Mouse (Mus musculus) 416B (cell line): Measurements from ENCODE around the gene Nova2.

Source experiments
- DNase-seq: peaks from one replicate; pipeline ENCODE4 v3.0.0; 2011; ENCODE audit warnings: low read depth

The Nova2 gene

GRCm38 (mm10) chr7:18924321-18924720 is 1.4 kb upstream of the Nova2 start:
- DNase-seq, result no peak

GRCm38 (mm10) chr7:18926041-18926790 is 528 bp downstream of the Nova2 start:
- DNase-seq, result no peak

- no peak for DNase-seq
These were observed 1.2 kb downstream of the Nova2 start for GRCm38 (mm10) chr7:18926911-18927310.

- DNase-seq, result no peak
These were observed 2.1 kb downstream of the Nova2 start for GRCm38 (mm10) chr7:18927759-18928158.

GRCm38 (mm10) chr7:18942376-18942775 is 16.7 kb downstream of the Nova2 start:
- DNase-seq, result no peak

GRCm38 (mm10) chr7:18942815-18943214 is 17.1 kb downstream of the Nova2 start:
- DNase-seq, result no peak

DNA sequence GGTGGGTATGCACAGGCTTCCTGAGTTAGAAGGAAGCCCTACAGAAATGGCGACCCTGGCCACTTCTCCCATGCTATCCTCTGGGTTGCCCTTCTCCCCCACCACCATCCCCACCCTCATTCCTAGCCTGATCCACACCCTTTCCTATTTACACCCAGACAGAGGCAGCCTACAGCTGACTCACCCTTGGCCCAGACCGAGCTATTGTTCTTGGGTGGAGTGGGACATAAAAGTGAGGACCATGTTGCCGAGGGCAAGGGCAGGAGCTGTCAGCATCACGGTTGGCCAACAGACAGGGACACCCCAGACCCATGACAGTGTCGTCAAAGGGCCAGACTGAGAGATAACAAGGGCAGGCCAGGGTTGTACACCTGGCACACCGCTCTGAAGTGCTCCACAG is 22.5 kb downstream of the Nova2 start:
- DNase-seq, result no peak

DNA sequence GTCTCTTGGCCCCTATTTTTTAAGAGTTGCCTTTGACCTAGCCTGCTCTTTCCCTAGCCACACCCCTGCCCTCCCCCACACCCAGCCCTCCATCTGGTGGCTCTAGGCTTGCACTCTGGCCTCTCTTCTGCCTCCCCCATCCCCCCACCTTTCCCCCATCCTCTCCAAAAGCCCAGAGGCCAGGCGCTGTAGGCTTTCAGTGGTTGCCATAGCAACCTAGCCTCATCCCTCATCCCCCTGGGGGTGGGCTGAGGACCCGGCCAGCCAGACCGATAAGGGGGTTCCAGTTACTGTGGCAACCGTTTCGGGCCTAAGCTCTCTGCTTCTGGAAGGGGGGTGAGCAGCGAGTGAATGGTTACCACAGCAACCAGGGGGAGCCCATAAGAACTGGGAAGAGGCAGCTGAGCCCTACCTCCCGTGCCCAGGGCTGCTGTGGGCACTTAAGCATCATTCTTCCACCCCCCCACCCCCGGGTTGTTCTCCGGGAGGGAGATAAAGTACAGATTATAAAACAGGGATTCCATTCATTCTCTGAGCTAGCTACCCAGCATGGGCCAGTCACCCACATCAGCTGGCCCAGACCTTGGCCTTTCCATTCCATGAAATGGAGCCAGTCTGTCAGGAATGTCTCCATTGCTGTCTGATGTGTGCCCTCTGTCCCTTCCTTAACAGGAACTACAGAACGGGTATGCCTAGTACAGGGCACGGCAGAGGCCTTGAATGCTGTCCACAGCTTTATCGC is 24.3 kb downstream of the Nova2 start:
- no peak for DNase-seq

- DNase-seq, result peak; percentile 90
These were observed 25.0 kb downstream of the Nova2 start for GRCm38 (mm10) chr7:18950523-18951315.

GRCm38 (mm10) chr7:18951397-18951796 is 25.7 kb downstream of the Nova2 start:
- peak; percentile 60 for DNase-seq

DNA sequence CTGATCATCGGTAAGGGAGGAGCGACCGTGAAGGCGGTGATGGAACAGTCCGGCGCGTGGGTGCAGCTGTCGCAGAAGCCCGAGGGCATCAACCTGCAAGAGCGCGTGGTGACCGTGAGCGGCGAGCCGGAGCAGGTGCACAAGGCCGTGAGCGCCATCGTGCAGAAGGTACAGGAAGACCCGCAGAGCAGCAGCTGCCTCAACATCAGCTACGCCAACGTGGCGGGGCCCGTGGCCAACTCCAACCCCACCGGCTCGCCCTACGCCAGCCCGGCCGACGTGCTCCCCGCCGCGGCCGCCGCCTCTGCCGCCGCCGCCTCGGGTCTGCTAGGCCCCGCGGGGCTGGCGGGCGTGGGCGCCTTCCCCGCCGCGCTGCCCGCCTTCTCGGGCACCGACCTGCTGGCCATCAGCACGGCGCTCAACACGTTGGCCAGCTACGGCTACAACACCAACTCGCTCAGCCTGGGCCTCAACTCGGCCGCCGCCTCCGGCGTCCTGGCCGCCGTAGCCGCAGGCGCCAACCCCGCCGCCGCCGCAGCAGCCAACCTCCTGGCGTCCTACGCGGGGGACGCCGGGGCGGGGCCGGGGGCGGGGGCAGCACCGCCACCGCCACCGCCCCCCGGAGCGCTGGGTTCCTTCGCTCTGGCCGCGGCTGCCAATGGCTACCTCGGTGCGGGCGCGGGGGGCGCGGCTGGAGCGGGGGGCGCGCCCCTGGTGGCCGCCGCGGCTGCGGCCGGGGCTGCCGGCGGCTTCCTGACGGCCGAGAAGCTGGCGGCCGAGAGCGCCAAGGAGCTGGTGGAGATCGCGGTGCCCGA is 32.1 kb downstream of the Nova2 start:
- peak; percentile 62 for DNase-seq

DNA sequence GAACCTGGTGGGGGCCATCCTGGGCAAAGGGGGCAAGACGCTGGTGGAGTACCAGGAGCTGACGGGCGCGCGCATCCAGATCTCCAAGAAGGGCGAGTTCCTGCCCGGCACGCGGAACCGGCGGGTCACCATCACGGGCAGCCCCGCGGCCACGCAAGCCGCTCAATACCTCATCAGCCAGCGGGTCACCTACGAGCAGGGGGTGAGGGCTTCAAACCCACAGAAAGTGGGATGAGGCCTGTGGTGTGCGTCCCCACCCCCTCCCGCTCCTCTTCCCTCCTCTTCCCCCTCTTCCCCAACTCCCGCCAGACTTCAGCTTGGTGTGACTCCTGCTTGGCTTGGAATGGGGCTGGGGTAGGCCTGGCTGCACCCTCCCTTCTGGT is 32.7 kb downstream of the Nova2 start:
- peak; percentile 31 for DNase-seq

DNA sequence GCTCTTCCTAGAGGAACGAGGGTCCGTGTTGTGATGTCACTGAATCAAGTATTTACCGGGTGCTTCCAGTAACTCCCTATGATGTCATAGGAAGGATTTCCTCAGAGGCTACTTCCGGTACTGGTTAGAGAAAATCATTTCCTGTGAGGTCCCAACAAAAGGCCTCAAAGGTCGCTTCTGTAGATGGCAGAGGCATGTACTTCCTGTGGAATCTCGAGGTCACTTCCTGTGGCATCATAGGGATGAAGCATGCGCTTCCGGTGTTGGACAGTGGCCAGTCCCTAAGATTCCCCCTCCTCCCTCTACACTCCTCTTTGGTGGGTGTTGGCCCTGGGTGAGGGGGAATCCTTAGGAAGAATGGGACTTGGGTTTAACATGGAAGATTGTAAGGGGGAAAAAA is 33.8 kb downstream of the Nova2 start:
- DNase-seq, result peak; percentile 88

DNA sequence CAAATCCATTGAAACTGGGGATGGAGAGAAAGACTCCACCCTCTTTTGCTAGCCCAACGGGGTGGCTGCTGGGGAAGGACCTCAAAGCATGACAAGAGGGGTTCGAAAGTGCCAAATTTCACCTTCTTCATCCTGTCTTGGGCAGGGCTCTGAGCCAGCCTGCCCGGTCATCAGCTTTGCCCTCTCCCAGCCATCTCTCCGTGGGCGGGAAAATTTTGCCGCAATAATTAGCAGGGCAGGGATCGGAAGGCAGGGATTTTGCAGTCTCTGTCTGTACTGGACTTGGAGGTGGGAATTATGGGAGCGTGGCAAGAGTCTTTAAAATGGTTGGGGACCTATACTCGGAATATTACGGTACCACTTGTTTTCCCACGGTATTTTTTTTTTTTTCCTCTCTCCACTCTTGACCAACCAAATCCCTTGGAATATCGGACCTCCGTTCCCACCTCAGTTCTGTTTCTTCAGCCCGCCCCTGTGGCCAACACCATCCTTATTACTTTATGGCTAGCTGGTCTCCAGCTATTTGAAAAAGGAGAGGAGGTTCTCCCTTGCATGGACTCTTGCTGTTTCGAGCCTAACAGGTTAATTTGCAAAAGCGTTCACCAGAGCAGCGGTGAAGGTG is 36.6 kb downstream of the Nova2 start:
- no peak for DNase-seq

GRCm38 (mm10) chr7:18962795-18963194 is 37.1 kb downstream of the Nova2 start:
- no peak for DNase-seq

DNA sequence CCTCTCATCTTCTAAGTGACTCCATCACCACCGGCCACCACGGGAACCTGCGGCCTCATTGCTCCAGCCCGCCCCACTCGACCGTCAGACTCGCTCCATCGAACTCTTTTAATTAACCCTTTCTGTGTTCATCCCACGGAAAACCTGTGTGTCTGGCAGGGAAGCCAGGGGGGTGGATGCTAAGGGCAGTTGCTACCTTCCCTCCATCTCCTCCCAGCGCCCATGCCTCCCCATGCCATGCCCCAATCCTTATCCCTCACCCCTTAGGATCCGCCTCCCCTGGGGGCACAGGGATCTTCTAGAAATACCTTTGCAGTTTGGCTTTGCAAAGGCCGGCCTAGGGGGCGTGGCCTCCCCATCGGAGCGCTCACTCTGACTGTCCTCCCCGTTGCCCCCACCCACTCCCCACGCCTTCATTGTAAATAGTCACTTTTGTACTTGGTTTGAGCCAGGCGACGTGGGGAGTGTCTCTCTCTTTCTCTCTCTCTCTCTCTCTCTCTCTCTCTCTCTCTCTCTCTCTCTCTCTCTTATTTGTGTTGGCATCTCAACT is 37.7 kb downstream of the Nova2 start:
- DNase-seq, result no peak

- DNase-seq, result no peak
These were observed 39.6 kb downstream of the Nova2 start for GRCm38 (mm10) chr7:18965312-18965711.

- peak; percentile 15 for DNase-seq
These were observed 41.9 kb downstream of the Nova2 start for GRCm38 (mm10) chr7:18967603-18968002.

- peak; percentile 58 for DNase-seq
These were observed 45.3 kb downstream of the Nova2 start for GRCm38 (mm10) chr7:18970956-18971355.

GRCm38 (mm10) chr7:18978381-18978780 is 52.7 kb downstream of the Nova2 start:
- peak; percentile 57 for DNase-seq

- peak; percentile 62 for DNase-seq
These were observed 60.8 kb downstream of the Nova2 start for GRCm38 (mm10) chr7:18986503-18986902.
